Mouse (Mus musculus): ENCODE data around the gene 4933424G06Rik. TPM values are rescaled to one million over a fixed set of nuclear protein-coding genes. Genes with fewer than 3 reads are reported as not detected.

The 4933424G06Rik gene
- not detected for polyA plus RNA-seq (2017; shearing (Covaris generic))

DNA sequence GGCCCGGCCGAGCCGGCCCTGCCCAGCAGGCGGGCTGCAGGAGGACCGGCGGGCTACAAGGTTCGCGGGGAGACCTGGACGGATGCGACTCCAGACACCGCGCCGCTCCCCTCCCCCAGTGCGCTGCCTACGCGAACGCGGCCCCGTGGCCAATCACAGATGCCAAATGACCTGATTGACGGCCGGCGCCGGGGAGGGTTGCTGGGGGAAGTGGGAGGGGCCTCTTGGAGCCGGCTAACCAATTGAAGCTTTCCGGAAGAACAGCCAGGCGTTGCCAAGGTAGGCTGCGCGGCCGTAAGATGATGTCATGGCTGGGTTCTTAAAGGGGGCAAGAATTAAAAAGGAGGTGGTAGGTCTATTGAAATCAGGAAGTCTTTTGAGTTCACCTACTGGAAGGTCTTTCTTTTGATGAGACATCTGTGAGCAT lies at the start of gene 4933424G06Rik:
4933424G06Rik (plus strand) TSS at position 296 of the 427 bp plus-strand sequence.

DNA sequence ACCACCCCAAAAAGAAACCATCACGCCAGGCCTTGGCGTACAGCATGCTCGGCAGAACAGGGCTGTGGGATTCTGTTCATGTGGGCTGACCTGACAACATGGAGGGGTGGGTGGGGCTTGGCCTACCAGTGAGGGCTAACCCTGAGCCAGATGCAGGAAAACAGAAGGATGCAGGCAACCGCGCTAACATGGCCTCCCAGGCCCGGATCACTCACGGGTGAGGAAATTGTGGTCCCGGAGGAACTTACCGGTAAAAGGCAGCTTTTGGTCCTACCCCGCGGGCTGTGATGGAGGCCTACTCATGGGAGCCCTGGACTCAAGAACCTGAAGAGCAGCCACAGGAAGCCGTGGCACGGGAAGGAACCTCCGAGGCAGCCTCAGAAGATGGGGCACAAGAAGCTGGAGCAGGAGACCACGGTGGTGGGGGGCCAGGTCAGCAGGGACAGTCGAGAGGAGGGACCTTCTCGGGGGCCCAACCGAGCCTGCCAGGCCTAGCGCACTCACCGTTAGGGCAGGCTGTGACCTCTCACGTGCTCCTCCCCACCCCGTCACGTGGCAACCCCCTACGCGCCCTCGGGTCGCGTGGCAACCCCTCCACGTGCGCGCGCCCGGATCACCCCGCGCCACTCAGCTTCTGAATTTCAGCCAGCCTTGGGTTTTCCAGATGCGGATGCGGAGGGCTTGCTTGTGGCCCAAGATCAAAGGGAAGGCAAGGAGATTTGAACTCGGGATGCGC lies 27.2 kb upstream of the 4933424G06Rik start, which contains the start of gene Fam178b:
Fam178b (minus strand) TSS at position 564 of the 736 bp plus-strand sequence.

DNA sequence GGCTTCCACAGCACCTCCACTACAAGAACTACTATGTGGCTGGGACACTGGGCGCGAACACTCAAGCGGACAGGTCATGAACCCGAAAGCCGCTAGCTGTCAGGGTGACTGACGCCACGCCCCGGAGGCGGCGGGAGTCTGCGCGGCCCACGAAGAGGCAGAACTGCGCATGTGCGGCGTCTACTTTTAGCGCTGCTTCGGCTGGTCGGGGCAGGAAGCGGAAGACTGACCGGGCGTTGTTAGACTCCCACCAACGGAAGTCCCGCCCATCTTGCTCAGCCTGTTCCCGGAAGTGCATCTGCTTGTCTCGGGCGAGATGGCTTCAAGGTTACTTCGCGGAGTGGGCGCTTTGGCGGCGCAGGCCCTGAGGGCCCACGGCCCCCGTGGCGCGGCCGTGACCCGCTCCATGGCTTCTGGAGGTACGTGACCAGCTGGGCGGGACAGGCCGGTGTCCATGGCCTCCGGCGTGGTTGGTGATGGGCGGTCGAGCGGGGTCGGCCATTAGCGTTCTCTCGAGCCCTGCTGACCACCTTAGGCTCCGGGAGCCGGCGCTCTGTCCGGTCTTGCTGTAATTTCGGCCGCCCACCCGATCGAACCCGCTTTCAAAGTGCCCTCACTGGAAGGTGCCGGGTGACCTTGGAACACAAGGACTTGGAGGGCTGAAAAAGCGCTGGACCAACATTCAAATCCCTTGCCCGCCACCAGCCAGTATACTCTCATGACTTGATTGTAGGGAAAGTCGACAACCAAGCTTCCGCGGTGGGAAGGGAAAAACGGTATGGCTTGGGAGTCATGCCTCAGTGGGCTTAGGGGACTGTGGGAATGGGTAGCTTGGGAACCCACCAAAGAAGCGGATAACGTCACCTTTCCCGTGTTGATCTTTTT lies 18.4 kb upstream of the 4933424G06Rik start, which contains the start of gene Cox5b:
Cox5b (plus strand) TSS at position 179 of the 885 bp plus-strand sequence.

DNA sequence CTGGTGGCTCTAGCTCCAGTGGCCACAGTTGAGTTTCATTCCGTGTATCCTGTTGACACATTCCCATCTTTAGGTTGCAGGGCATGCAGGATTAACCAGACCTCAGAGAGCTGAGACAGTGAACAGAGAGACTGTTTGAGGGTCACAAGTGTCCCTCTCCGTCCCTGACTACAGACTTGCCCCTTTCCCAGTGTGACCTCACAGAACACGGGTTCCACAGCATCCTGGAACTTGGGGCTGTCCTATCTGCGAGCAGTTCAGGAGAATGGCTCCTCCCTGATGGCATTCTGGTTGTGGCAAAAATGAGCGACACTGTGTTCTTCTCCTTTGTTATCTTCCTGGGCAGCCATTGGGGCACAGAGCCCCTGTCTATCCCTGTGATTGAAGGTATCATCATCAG lies 4.4 kb downstream of the 4933424G06Rik start, which contains the start of gene Actr1b:
Actr1b (minus strand) TSS at position 112 of the 400 bp plus-strand sequence.

DNA sequence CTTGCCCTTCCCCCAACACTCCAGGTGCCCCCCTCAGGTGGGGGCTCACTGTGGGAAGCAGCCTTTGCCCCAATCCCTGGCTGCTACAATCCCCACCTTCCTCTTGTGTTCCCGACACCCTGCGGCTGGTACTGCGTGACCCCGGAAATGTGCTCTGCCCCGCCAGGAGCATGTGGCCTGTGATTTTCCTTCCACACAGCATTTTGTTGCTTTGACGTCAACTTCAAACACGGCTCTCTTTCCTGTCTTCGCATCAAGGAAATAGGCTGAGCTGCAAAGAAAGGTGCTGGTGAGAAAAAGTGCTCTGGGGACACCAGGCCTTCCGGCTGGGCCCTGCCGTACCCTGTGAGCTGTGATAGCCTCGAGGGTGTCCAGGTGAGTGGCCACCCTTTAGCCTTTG lies 51.6 kb downstream of the 4933424G06Rik start, which contains the start of gene Zap70:
Zap70 (plus strand) TSS at position 231 of the 400 bp plus-strand sequence.

Other genes with a start within 250 kb of the 4933424G06Rik start
- gene Cnnm4, start 238.5 kb upstream of the 4933424G06Rik start, polyA plus RNA-seq (2017; shearing (Covaris generic)), result 2.1 TPM
- gene Cnnm3, start 198.3 kb upstream of the 4933424G06Rik start, polyA plus RNA-seq (2017; shearing (Covaris generic)), result 39.8 TPM
- 35.1 TPM for gene Ankrd23, start 173.3 kb upstream of the 4933424G06Rik start, polyA plus RNA-seq (2017; shearing (Covaris generic))
- gene Gm42417, start 170.7 kb upstream of the 4933424G06Rik start, polyA plus RNA-seq (2017; shearing (Covaris generic)), result 1.2 TPM
- 40.6 TPM for gene Ankrd39, start 162.7 kb upstream of the 4933424G06Rik start, polyA plus RNA-seq (2017; shearing (Covaris generic))
- gene Sema4c, start 151.8 kb upstream of the 4933424G06Rik start, polyA plus RNA-seq (2017; shearing (Covaris generic)), result 0.39 TPM
- not detected for gene Fam178b, start 27.0 kb upstream of the 4933424G06Rik start, polyA plus RNA-seq (2017; shearing (Covaris generic))
- gene Cox5b, start 18.7 kb upstream of the 4933424G06Rik start, polyA plus RNA-seq (2017; shearing (Covaris generic)), result 473 TPM
- gene Actr1b, start 4.3 kb downstream of the 4933424G06Rik start, polyA plus RNA-seq (2017; shearing (Covaris generic)), result 66.2 TPM
- gene Zap70, start 51.6 kb downstream of the 4933424G06Rik start, polyA plus RNA-seq (2017; shearing (Covaris generic)), result 213 TPM
- 45.5 TPM for gene Tmem131, start 233.5 kb downstream of the 4933424G06Rik start, polyA plus RNA-seq (2017; shearing (Covaris generic))